Mouse (Mus musculus): Measurements from ENCODE around the gene Tjp1. TPM values are rescaled to one million over a fixed set of nuclear protein-coding genes. Genes with fewer than 3 reads are reported as not detected.

The Tjp1 gene
- total RNA-seq, 2 experiments from 2014 or later = 112 to 129 TPM

GRCm38 (mm10) chr7:65455208-65455607 lies 72.4 kb downstream of the Tjp1 start:
- DNase-seq (ENCODE audit: extremely low spot score in 1 of 2, low spot score in 2 of 2) = no peak
- intact Hi-C loops (cut with DNase I) = loop anchor here (5.0 kb wide), 1 partner anchor 38 kb away; no protein-coding TSS in a partner anchor

- intact Hi-C loops (cut with DNase I) = no loop called here
- DNase-seq (ENCODE audit: extremely low spot score in 1 of 2, low spot score in 2 of 2) = no peak
Observed at GRCm38 (mm10) chr7:65454269-65454668, 73.3 kb downstream of the Tjp1 start.

- DNase-seq (ENCODE audit: extremely low spot score in 1 of 2, low spot score in 2 of 2) = no peak
- intact Hi-C loops (cut with DNase I) = no loop called here
Observed at GRCm38 (mm10) chr7:65452246-65452645, 75.3 kb downstream of the Tjp1 start.

- intact Hi-C loops (cut with DNase I) = no loop called here
- peak in 1 of 2 experiments; percentile 36 for DNase-seq (ENCODE audit: extremely low spot score in 1 of 2, low spot score in 2 of 2)
Observed at GRCm38 (mm10) chr7:65450158-65450557, 77.4 kb downstream of the Tjp1 start.

GRCm38 (mm10) chr7:65441505-65441904 lies 86.1 kb downstream of the Tjp1 start:
- DNase-seq (ENCODE audit: extremely low spot score in 1 of 2, low spot score in 2 of 2) = no peak
- intact Hi-C loops (cut with DNase I) = no loop called here

- DNase-seq (ENCODE audit: extremely low spot score in 1 of 2, low spot score in 2 of 2) = no peak
- intact Hi-C loops (cut with DNase I) = no loop called here
Observed at GRCm38 (mm10) chr7:65439518-65439917, 88.1 kb downstream of the Tjp1 start.

- no peak for DNase-seq (ENCODE audit: extremely low spot score in 1 of 2, low spot score in 2 of 2)
- intact Hi-C loops (cut with DNase I) = no loop called here
Observed at GRCm38 (mm10) chr7:65438146-65438545, 89.4 kb downstream of the Tjp1 start.

GRCm38 (mm10) chr7:65436921-65437320 lies 90.7 kb downstream of the Tjp1 start:
- no peak for DNase-seq (ENCODE audit: extremely low spot score in 1 of 2, low spot score in 2 of 2)
- intact Hi-C loops (cut with DNase I) = no loop called here

- intact Hi-C loops (cut with DNase I) = no loop called here
- no peak for DNase-seq (ENCODE audit: extremely low spot score in 1 of 2, low spot score in 2 of 2)
Observed at GRCm38 (mm10) chr7:65431018-65431695, 96.4 kb downstream of the Tjp1 start.

- intact Hi-C loops (cut with DNase I) = no loop called here
- DNase-seq (ENCODE audit: extremely low spot score in 1 of 2, low spot score in 2 of 2) = no peak
Observed at GRCm38 (mm10) chr7:65430401-65430800, 97.2 kb downstream of the Tjp1 start.

GRCm38 (mm10) chr7:65424519-65424918 lies 103.1 kb downstream of the Tjp1 start:
- intact Hi-C loops (cut with DNase I) = no loop called here
- DNase-seq (ENCODE audit: extremely low spot score in 1 of 2, low spot score in 2 of 2) = no peak

- intact Hi-C loops (cut with DNase I) = no loop called here
- DNase-seq (ENCODE audit: extremely low spot score in 1 of 2, low spot score in 2 of 2) = no peak
Observed at GRCm38 (mm10) chr7:65422456-65422855, 105.1 kb downstream of the Tjp1 start.

GRCm38 (mm10) chr7:65421451-65421850 lies 106.1 kb downstream of the Tjp1 start:
- DNase-seq (ENCODE audit: extremely low spot score in 1 of 2, low spot score in 2 of 2) = peak in 1 of 2 experiments; percentile 88
- intact Hi-C loops (cut with DNase I) = no loop called here

- DNase-seq (ENCODE audit: extremely low spot score in 1 of 2, low spot score in 2 of 2) = no peak
- intact Hi-C loops (cut with DNase I) = loop anchor here (5.0 kb wide), 2 partner anchors 37 to 48 kb away; no protein-coding TSS in a partner anchor
Observed at GRCm38 (mm10) chr7:65419926-65420325, 107.7 kb downstream of the Tjp1 start.

GRCm38 (mm10) chr7:65419012-65419411 lies 108.6 kb downstream of the Tjp1 start:
- DNase-seq (ENCODE audit: extremely low spot score in 1 of 2, low spot score in 2 of 2) = peak in 1 of 2 experiments; percentile 84

GRCm38 (mm10) chr7:65418366-65418911 lies 109.1 kb downstream of the Tjp1 start:
- intact Hi-C loops (cut with DNase I) = loop anchor here (5.0 kb wide), 2 partner anchors 39 to 46 kb away; no protein-coding TSS in a partner anchor
- DNase-seq (ENCODE audit: extremely low spot score in 1 of 2, low spot score in 2 of 2) = peak in 1 of 2 experiments; percentile 71

More at GRCm38 (mm10) chr7:65419012-65419411, 108.6 kb downstream of the Tjp1 start:
- intact Hi-C loops (cut with DNase I) = loop anchor here (5.0 kb wide), 2 partner anchors 38 to 47 kb away; no protein-coding TSS in a partner anchor

- DNase-seq (ENCODE audit: extremely low spot score in 1 of 2, low spot score in 2 of 2) = no peak
Observed at GRCm38 (mm10) chr7:65417231-65418100, 110.1 kb downstream of the Tjp1 start.

GRCm38 (mm10) chr7:65416506-65416905 lies 111.1 kb downstream of the Tjp1 start:
- DNase-seq (ENCODE audit: extremely low spot score in 1 of 2, low spot score in 2 of 2) = no peak

More at GRCm38 (mm10) chr7:65417231-65418100, 110.1 kb downstream of the Tjp1 start:
- intact Hi-C loops (cut with DNase I) = loop anchor here (5.0 kb wide), 2 partner anchors 40 to 45 kb away; no protein-coding TSS in a partner anchor

More at GRCm38 (mm10) chr7:65416506-65416905, 111.1 kb downstream of the Tjp1 start:
- intact Hi-C loops (cut with DNase I) = loop anchor here (5.0 kb wide), 2 partner anchors 41 to 44 kb away; no protein-coding TSS in a partner anchor

All from left cerebral cortex, postnatal 10 days (tissue).